Mouse (Mus musculus) testis, adult 2 months (tissue): ENCODE data around the gene Elmsan1.

Experiments used
- CTCF ChIP-seq: fragments of 200-500 bp; IDR thresholded peaks from 2 replicates; pipeline ENCODE4 v1.5.1; 2012; ENCODE audit warnings: low read depth, mild to moderate bottlenecking, inconsistent platforms, low read length, moderate library complexity; ENCODE audit not compliant: control insufficient read depth, insufficient read depth, insufficient replicate concordance
- POLR2A ChIP-seq: fragments of 200-500 bp; IDR thresholded peaks from 2 replicates; pipeline ENCODE4 v1.6.1; 2012; ENCODE audit warnings: low read depth, mild to moderate bottlenecking, inconsistent platforms, low read length, moderate library complexity; ENCODE audit not compliant: control insufficient read depth

- TF ChIP-seq CTCF (no peak), POLR2A (no peak)
Measured at GRCm38 (mm10) chr12:84126899-84127298, 91.8 kb downstream of the Elmsan1 start.
